Mouse (Mus musculus) G1E (cell line): ENCODE measurements around the gene Rft1. TPM values are rescaled to one million over a fixed set of nuclear protein-coding genes. Genes with fewer than 3 reads are reported as not detected.

Experiments used
- ATAC-seq: 2 replicates; pipeline ENCODE4 v1.8.0; 2016; ENCODE audit warnings: mild to moderate bottlenecking; ENCODE audit not compliant: insufficient number of reproducible peaks, poor library complexity, low FRiP score, severe bottlenecking; ENCODE audit errors: extremely low read depth
- DNase-seq: peaks from one replicate; pipeline ENCODE4 v3.0.0; 2012; ENCODE audit warnings: low spot score
- H3K27me3 ChIP-seq: 2 replicates; pipeline ENCODE4 v1.6.1; 2012; ENCODE audit warnings: mild to moderate bottlenecking, low read length, inconsistent platforms; ENCODE audit not compliant: insufficient read depth
- H3K36me3 ChIP-seq: replicated peaks from 2 replicates; pipeline ENCODE3; 2012; ENCODE audit warnings: mild to moderate bottlenecking, inconsistent platforms
- H3K4me1 ChIP-seq: 2 replicates; pipeline ENCODE4 v1.6.1; 2012; ENCODE audit warnings: low read depth, low read length, inconsistent platforms, mixed read lengths; ENCODE audit not compliant: insufficient read depth
- H3K4me3 ChIP-seq: 2 replicates; pipeline ENCODE4 v1.5.1; 2012; ENCODE audit warnings: low read depth, mild to moderate bottlenecking, inconsistent platforms, low read length, moderate library complexity, mixed read lengths
- H3K9me3 ChIP-seq: replicated peaks from 2 replicates; pipeline ENCODE4 v1.6.1; 2012; ENCODE audit warnings: inconsistent platforms
- CTCF ChIP-seq: IDR thresholded peaks from 2 replicates; pipeline ENCODE4 v1.5.1; 2012; ENCODE audit warnings: low read depth, low read length, inconsistent platforms, mixed read lengths
- GATA1 ChIP-seq: IDR thresholded peaks from 2 replicates; pipeline ENCODE4 v1.6.1; 2012; ENCODE audit warnings: borderline replicate concordance, low read length, inconsistent platforms, mixed read lengths
- GATA2 ChIP-seq: IDR thresholded peaks from 2 replicates; pipeline ENCODE4 v1.6.1; 2012; ENCODE audit warnings: low read depth, low read length, inconsistent platforms, borderline replicate concordance
- POLR2AphosphoS5 ChIP-seq: IDR thresholded peaks from 2 replicates; pipeline ENCODE4 v1.6.1; 2012; ENCODE audit warnings: low read depth, low read length, inconsistent platforms; ENCODE audit not compliant: insufficient replicate concordance
- TAL1 ChIP-seq: conservative IDR thresholded peaks from 2 replicates; pipeline ENCODE4 v1.6.1; 2012; ENCODE audit warnings: low read depth, low read length, inconsistent platforms, mixed read lengths
- polyA plus RNA-seq: library from polyadenylated mRNA; stranded (reverse); fragments of >175 nt; gene quantifications from 2 replicates; pipeline ENCODE4 v1.2.3, GENCODE M21; 2012
- total RNA-seq, 2 experiments: library from RNA; stranded (forward) in 1 of 2; stranded (reverse) in 1 of 2; fragments of 200-1000 nt in 1 of 2; fragments of >200 nt in 1 of 2; fragmentation: Nextera tagmentation in 1 of 2; gene quantifications; 2 replicates each; pipeline ENCODE4 v1.2.3; 2014 to 2017

The Rft1 gene
- total and polyA plus RNA-seq, 3 experiments: 4.4 to 20.8 (median 15.0) TPM

GRCm38 (mm10) chr14:30610940-30611339, 43.2 kb upstream of the Rft1 start:
- Histone ChIP-seq H3K4me1 (peaks cover 32% of the 10 kb centered on the region), H3K36me3 (peaks cover 88% of the 10 kb centered on the region), H3K27me3 (no peaks in the 10 kb centered on the region), H3K4me3 (no peak overlapping the region), H3K9me3 (no peaks in the 10 kb centered on the region)
- DNase-seq (no peak), ATAC-seq (no peak)
- TF ChIP-seq TAL1: no peak

DNA sequence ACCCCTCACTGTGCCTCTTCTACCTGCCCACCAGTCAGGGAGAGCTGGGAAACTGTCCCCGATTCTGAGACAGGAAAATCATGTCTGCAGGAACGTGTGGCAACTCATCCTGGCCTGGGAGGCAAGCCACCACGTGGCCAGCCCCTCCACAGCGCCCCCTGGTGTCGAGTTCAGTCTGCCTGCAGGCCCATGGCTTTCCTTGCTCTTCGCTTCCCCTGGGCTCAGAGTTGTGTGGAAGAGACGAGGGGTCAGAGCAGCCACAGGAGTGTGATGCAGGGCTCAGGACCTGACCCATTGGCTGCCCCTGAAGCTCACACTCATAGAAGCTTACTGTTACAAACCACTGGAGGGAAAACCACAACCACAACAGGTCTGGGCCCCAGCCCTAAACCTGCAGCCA, 41.6 kb upstream of the Rft1 start:
- TF ChIP-seq GATA2 (no peak), CTCF (peak; percentile 88)
- Histone ChIP-seq H3K36me3 (peaks cover 90% of the 10 kb centered on the region), H3K4me1 (peaks cover 38% of the 10 kb centered on the region), H3K9me3 (no peaks in the 10 kb centered on the region), H3K4me3 (no peak overlapping the region; the same call in 1 of the 2 replicates), H3K27me3 (no peaks in the 10 kb centered on the region)
- ATAC-seq (peak; percentile 46; the same call in 1 of the 2 replicates), DNase-seq (peak; percentile 51)

GRCm38 (mm10) chr14:30612962-30613715, 41.0 kb upstream of the Rft1 start:
- no peak overlapping the region for H3K4me3 ChIP-seq
- no peak for DNase-seq
- H3K4me1 ChIP-seq: peaks cover 33% of the 10 kb centered on the region
- ATAC-seq: no peak
- peaks cover 88% of the 10 kb centered on the region for H3K36me3 ChIP-seq
- H3K9me3 ChIP-seq: no peaks in the 10 kb centered on the region
- no peaks in the 10 kb centered on the region for H3K27me3 ChIP-seq
- no peak for TF ChIP-seq GATA2
- TF ChIP-seq TAL1: no peak
- TF ChIP-seq CTCF: no peak

GRCm38 (mm10) chr14:30616751-30617150, 37.4 kb upstream of the Rft1 start:
- H3K4me1 ChIP-seq: peaks cover 52% of the 10 kb centered on the region

DNA sequence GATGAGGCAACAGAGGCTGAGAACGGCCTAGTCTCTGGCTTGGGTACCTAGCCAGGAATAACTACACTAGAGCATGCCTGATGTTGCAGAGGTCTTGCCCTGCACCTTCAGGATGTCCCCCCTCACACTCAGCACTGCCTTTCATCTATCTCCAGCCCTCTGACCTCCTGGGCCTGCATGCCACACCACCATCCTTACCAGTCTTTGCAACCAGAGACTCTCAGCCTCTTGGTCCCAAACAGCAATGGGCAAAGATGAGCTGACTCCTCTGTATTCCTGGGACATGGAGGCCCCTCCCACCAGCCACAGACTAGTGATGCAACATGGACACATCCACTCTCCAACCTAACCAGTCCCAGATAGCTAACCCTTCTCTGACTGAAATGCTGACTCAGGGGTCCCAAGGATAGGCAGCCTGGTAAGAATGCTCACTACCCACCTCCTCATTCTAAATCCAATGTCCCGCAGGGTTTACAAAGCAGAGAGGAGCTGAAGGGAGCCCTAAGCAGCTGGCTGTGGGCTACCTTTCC, 35.3 kb upstream of the Rft1 start:
- Histone ChIP-seq H3K27me3 (no peaks in the 10 kb centered on the region), H3K4me3 (no peak overlapping the region), H3K4me1 (peaks cover 54% of the 10 kb centered on the region), H3K9me3 (no peaks in the 10 kb centered on the region), H3K36me3 (peaks cover 86% of the 10 kb centered on the region)
- ATAC-seq: no peak
- TF ChIP-seq GATA1 (no peak), GATA2 (no peak), CTCF (no peak), POLR2AphosphoS5 (no peak), TAL1 (no peak)
- DNase-seq: no peak

More at GRCm38 (mm10) chr14:30616751-30617150, 37.4 kb upstream of the Rft1 start:
- Histone ChIP-seq H3K4me3 (no peak overlapping the region), H3K27me3 (no peaks in the 10 kb centered on the region), H3K9me3 (no peaks in the 10 kb centered on the region), H3K36me3 (peaks cover 83% of the 10 kb centered on the region)
- TF ChIP-seq TAL1 (no peak), CTCF (no peak), POLR2AphosphoS5 (no peak), GATA2 (no peak), GATA1 (no peak)
- ATAC-seq: no peak
- DNase-seq: no peak

GRCm38 (mm10) chr14:30619982-30620578, 34.1 kb upstream of the Rft1 start:
- Histone ChIP-seq H3K27me3 (no peaks in the 10 kb centered on the region), H3K4me1 (peaks cover 62% of the 10 kb centered on the region), H3K4me3 (no peak overlapping the region), H3K36me3 (peaks cover 80% of the 10 kb centered on the region), H3K9me3 (no peaks in the 10 kb centered on the region)
- ATAC-seq (peak; percentile 65), DNase-seq (peak; percentile 52)
- TF ChIP-seq CTCF: no peak
- TF ChIP-seq POLR2AphosphoS5: no peak
- TF ChIP-seq GATA1: no peak
- no peak for TF ChIP-seq GATA2
- TF ChIP-seq TAL1: 0 out of 2 replicates have a peak, but pooled peaks have one; percentile 20
